Mouse (Mus musculus) ES-E14 (cell line): ENCODE results near the gene Hmgcl.

Source experiments
- HCFC1 ChIP-seq: IDR thresholded peaks from 2 replicates; pipeline ENCODE4 v1.6.1; 2012; ENCODE audit warnings: low read length, inconsistent platforms, borderline replicate concordance; ENCODE audit not compliant: insufficient read depth
- ZC3H11A ChIP-seq: IDR thresholded peaks from 2 replicates; pipeline ENCODE4 v1.6.1; 2012; ENCODE audit warnings: low read depth, mild to moderate bottlenecking, inconsistent platforms, low read length, borderline replicate concordance
- ZNF384 ChIP-seq: IDR thresholded peaks from 2 replicates; pipeline ENCODE4 v1.6.1; 2012; ENCODE audit warnings: low read depth, low read length, inconsistent platforms

DNA sequence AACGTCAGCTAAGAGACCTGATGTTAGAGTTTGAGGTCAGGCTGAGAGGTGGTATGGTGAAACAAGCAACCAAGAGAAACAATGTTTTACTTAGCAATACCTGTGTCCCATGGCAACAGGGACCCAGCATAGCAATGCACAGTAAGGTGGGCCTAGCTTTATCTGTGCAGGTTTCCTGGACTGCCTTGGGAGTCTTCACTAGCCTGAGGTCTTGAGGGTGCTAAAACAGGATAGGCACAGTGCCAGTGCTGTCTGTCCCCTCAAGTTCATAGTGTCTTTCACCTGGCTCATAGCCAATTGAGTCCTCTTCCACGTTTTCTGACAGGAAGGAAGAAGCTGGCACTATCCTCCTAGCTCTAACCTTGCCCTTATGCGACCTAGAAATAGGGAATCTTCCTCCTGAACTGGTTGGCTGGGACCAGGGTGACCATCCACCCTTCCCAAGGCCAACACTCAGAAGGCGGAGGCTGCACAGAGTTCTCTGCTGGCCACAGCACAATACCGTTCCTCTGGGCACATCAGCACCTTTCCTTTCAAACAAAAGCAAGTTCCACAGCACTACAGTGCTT, 57.9 kb downstream of the Hmgcl start:
- TF ChIP-seq ZNF384 (no peak), HCFC1 (no peak), ZC3H11A (no peak)
